In genomic region chr9:61491131-61491712, GRCm38 (mm10) we compare ENCODE assay signal across 18 mouse cellular contexts.
DNase-seq lines count a peak whose midpoint lies in the region; ATAC-seq and TF ChIP-seq lines count a peak whose summit lies in the region.
"Had no signal": no experiment of that assay in that cellular context is flagged by ENCODE, and none has a peak within 500 bp of the region (broad histone marks: within the 10 kb centered on the region; RNA-seq: fewer than 3 reads in every experiment).

No protein-coding gene starts in this region.

- H3K9me3 ChIP-seq in hindbrain, postnatal 0 days (ENCODE audit: low read length) = no peaks in the 10 kb centered on the region
- H3K9me3 ChIP-seq in hindbrain, embryonic 14.5 days (ENCODE audit: control insufficient read depth, low read length) = no peaks in the 10 kb centered on the region
- H3K9me3 ChIP-seq: forebrain, embryonic 15.5 days; heart, embryonic 13.5 days had no signal

- no peak overlapping the region for H3K9ac ChIP-seq in hindbrain, postnatal 0 days (replicated peaks; ENCODE audit: low read length)
- H3K9ac ChIP-seq in hindbrain, embryonic 14.5 days = no peak overlapping the region
- H3K9ac ChIP-seq: forebrain, embryonic 15.5 days; heart, embryonic 13.5 days had no signal

- H3K27ac ChIP-seq in hindbrain, postnatal 0 days = no peak overlapping the region
- H3K27ac ChIP-seq in hindbrain, embryonic 14.5 days = no peak overlapping the region
- H3K27ac ChIP-seq: forebrain, embryonic 15.5 days; heart, embryonic 13.5 days had no signal

- no peaks in the 10 kb centered on the region for H3K4me1 ChIP-seq in hindbrain, postnatal 0 days (ENCODE audit: insufficient read depth, low read length)
- H3K4me1 ChIP-seq in hindbrain, embryonic 14.5 days (replicated peaks; ENCODE audit: control insufficient read depth, insufficient read depth, low read length) = 0 out of 2 replicates have a peak, but pooled peaks cover 13% of the 10 kb centered on the region
- H3K4me1 ChIP-seq: heart, embryonic 13.5 days had no signal

- WGBS in hindbrain, postnatal 0 days = 46% methylated on average over 6 of the region's 6 CpGs
- WGBS in hindbrain, embryonic 14.5 days = 50% methylated on average over 6 of the region's 6 CpGs
- 23% methylated on average over 6 of the region's 6 CpGs for WGBS in large intestine, adult 2 months

- no peaks in the 10 kb centered on the region for H3K36me3 ChIP-seq in hindbrain, postnatal 0 days (ENCODE audit: insufficient read depth, low read length)
- no peaks in the 10 kb centered on the region for H3K36me3 ChIP-seq in hindbrain, embryonic 14.5 days (replicated peaks; ENCODE audit: control insufficient read depth, insufficient read depth)
- H3K36me3 ChIP-seq: forebrain, embryonic 15.5 days; heart, embryonic 13.5 days had no signal

- H3K27me3 ChIP-seq in hindbrain, postnatal 0 days (ENCODE audit: insufficient read depth, low read length) = no peaks in the 10 kb centered on the region; the same call in 1 of the 2 replicates
- H3K27me3 ChIP-seq in hindbrain, embryonic 14.5 days (ENCODE audit: control insufficient read depth, insufficient read depth, low read length) = peaks cover 9% of the 10 kb centered on the region; the same call in 1 of the 2 replicates

- peak; percentile 12 for DNase-seq in hindbrain, postnatal 0 days (ENCODE audit: low spot score)
- no peak for DNase-seq in hindbrain, embryonic 14.5 days (ENCODE audit: low spot score)
- peak; percentile 44 to 61 for DNase-seq in urinary bladder, adult 18-20 months (ENCODE audit: low spot score in 2 of 2)
- DNase-seq in urinary bladder, adult 2 months (ENCODE audit: low spot score) = no peak
- peak; percentile 10 for DNase-seq in brain, adult 2 months (ENCODE audit: low read depth, low spot score)
- DNase-seq in large intestine, adult 2 months (ENCODE audit: low read depth, low spot score) = peak; percentile 3
- DNase-seq in kidney, postnatal 36 days = no peak
- no peak for DNase-seq in spleen, postnatal 4 days (ENCODE audit: low spot score in 2 of 2)
- DNase-seq: adrenal gland, postnatal 14 days; cerebellum, adult 11 months; cerebellum, adult 8-10 months; cerebellum, postnatal 36 days; gastrocnemius, postnatal 36 days; heart, adult 11 months; heart, postnatal 36 days had no signal

- no peak overlapping the region for H3K4me2 ChIP-seq in hindbrain, postnatal 0 days (ENCODE audit: low read depth, low read length)
- no peak overlapping the region for H3K4me2 ChIP-seq in hindbrain, embryonic 14.5 days (replicated peaks)
- H3K4me2 ChIP-seq: forebrain, embryonic 15.5 days; heart, embryonic 13.5 days had no signal

- no peak overlapping the region for H3K4me3 ChIP-seq in hindbrain, postnatal 0 days (ENCODE audit: low read length)
- H3K4me3 ChIP-seq in hindbrain, embryonic 14.5 days (replicated peaks; ENCODE audit: low read length) = no peak overlapping the region
- H3K4me3 ChIP-seq: forebrain, embryonic 15.5 days; heart, embryonic 13.5 days had no signal

- no peak for ATAC-seq in hindbrain, postnatal 0 days
- ATAC-seq in hindbrain, embryonic 14.5 days (ENCODE audit: low FRiP score) = no peak
- ATAC-seq: forebrain, embryonic 15.5 days; hindbrain, embryonic 16.5 days had no signal

- no peak for TF ChIP-seq CTCF in hindbrain, postnatal 0 days (IDR thresholded peaks at IDR 0.05; ENCODE audit: low read depth)

Comparison
In these comparisons a context has a peak if more than half of its experiments do, and no peak if none do; other contexts are left out.
1. DNase-seq: peak in hindbrain, postnatal 0 days (single experiment), urinary bladder, adult 18-20 months (2 of 2), brain, adult 2 months (single experiment) and large intestine, adult 2 months (single experiment); none in hindbrain, embryonic 14.5 days (single experiment), urinary bladder, adult 2 months (single experiment), kidney, postnatal 36 days (0 of 2) and spleen, postnatal 4 days (0 of 2).